Mouse (Mus musculus): ENCODE data around the gene Cadps. TPM values are rescaled to one million over a fixed set of nuclear protein-coding genes. Genes with fewer than 3 reads are reported as not detected.

The Cadps gene
- polyA plus RNA-seq, 1 experiment from 2014 or later, result 42.7 TPM

GRCm38 (mm10) chr14:12349334-12350090 is 473.4 kb downstream of the Cadps start:
- ATAC-seq, result no peak
- no peaks in the 10 kb centered on the region for H3K36me3 ChIP-seq (ENCODE audit: control insufficient read depth, insufficient read depth, low read length)

DNA sequence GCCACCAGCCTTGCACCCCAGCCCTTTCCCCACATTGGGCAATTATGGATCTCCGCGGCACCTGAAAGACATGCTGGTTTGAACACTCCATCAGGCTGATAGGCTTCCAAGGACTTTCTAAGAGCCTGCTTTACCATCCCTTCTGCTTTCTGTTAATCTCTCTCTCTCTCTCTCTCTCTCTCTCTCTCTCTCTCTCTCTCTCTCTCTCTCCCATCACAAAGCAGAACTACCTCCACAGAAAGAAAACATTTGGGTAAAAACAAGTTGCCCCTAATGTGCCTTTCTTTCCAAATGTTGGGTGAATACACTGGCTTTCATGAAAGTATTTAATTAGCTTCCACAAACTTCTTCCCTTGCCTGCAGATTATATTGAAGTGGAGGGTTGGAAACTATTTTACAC is 474.8 kb downstream of the Cadps start, which contains the start of gene Fezf2:
Fezf2 (minus strand) TSS at position 101 of the 400 bp plus-strand sequence.
- Histone ChIP-seq H3K4me1 (ENCODE audit: control insufficient read depth, insufficient read depth, low read length) (peaks cover 3% of the 10 kb centered on the region; the same call in 1 of the 2 replicates), H3K36me3 (ENCODE audit: control insufficient read depth, insufficient read depth, low read length) (no peaks in the 10 kb centered on the region), H3K27me3 (ENCODE audit: control insufficient read depth, insufficient read depth, low read depth, low read length) (peaks cover 70% of the 10 kb centered on the region), H3K4me3 (ENCODE audit: low read depth, low read length) (no peak within 1 kb of the TSS), H3K9ac (ENCODE audit: low read depth, low read length) (no peak within 1 kb of the TSS), H3K9me3 (replicated peaks; ENCODE audit: control insufficient read depth, low read length, poor library complexity, severe bottlenecking) (no peaks in the 10 kb centered on the region), H3K27ac (ENCODE audit: low read length) (no peak within 1 kb of the TSS), H3K4me2 (ENCODE audit: low read length) (no peak within 1 kb of the TSS)
- 5% methylated on average over 2 of the region's 2 CpGs for WGBS
- ATAC-seq, result no peak

More at GRCm38 (mm10) chr14:12349334-12350090, 473.4 kb downstream of the Cadps start:
- Histone ChIP-seq H3K4me2 (ENCODE audit: low read length) (no peak overlapping the region), H3K27ac (ENCODE audit: low read length) (no peak overlapping the region), H3K4me1 (ENCODE audit: control insufficient read depth, insufficient read depth, low read length) (peaks cover 3% of the 10 kb centered on the region; the same call in 1 of the 2 replicates), H3K27me3 (ENCODE audit: control insufficient read depth, insufficient read depth, low read depth, low read length) (peaks cover 69% of the 10 kb centered on the region), H3K9ac (ENCODE audit: low read depth, low read length) (no peak overlapping the region), H3K9me3 (replicated peaks; ENCODE audit: control insufficient read depth, low read length, poor library complexity, severe bottlenecking) (no peaks in the 10 kb centered on the region), H3K4me3 (ENCODE audit: low read depth, low read length) (no peak overlapping the region)
- WGBS, result 9% methylated on average over 15 of the region's 15 CpGs

DNA sequence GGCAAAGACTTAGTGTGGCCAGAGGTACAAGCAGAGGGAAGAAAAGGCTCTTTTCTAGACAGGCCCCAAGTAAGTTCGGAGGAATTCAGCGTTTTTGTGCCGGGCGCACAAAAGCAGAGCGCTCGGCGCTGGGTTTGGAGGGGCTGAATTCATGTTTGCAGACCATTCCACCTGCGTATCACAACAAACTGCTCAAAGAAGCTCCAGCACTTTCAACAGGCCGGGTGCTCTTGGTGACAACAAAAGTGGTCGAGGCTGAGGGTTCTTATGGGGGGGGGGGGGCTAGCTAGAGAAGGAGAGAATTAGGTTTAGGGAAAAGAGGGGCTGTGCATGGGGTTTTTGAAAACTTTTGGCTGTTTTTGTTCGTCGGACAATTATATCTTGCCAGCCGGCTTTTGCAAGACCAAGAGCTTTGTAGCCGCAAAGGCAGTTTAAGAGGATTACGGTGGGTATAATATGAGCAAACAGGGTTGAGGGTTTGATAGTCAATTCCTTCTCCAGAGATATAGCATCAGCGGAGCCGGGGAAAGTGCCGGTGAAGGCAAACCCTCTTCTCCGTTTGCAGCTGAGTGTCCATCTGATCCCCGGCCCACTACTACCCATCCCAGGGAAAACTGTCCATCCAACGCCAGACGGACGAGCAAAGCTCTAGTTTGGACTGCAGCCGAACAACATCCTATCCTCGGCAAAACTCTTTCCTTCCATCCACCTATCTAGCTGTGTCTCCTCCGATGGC is 475.8 kb downstream of the Cadps start:
- no peak for ATAC-seq
- Histone ChIP-seq H3K9ac (ENCODE audit: low read depth, low read length) (no peak overlapping the region), H3K9me3 (replicated peaks; ENCODE audit: control insufficient read depth, low read length, poor library complexity, severe bottlenecking) (no peaks in the 10 kb centered on the region), H3K27ac (ENCODE audit: low read length) (no peak overlapping the region), H3K4me2 (ENCODE audit: low read length) (peak overlapping the region; percentile 25; the same call in 1 of the 2 replicates), H3K27me3 (ENCODE audit: control insufficient read depth, insufficient read depth, low read depth, low read length) (peaks cover 67% of the 10 kb centered on the region), H3K4me3 (ENCODE audit: low read depth, low read length) (no peak overlapping the region), H3K36me3 (ENCODE audit: control insufficient read depth, insufficient read depth, low read length) (no peaks in the 10 kb centered on the region), H3K4me1 (ENCODE audit: control insufficient read depth, insufficient read depth, low read length) (peaks cover 3% of the 10 kb centered on the region; the same call in 1 of the 2 replicates)
- 1% methylated on average over 26 of the region's 26 CpGs for WGBS

GRCm38 (mm10) chr14:12346011-12346864 is 476.6 kb downstream of the Cadps start:
- Histone ChIP-seq H3K9me3 (replicated peaks; ENCODE audit: control insufficient read depth, low read length, poor library complexity, severe bottlenecking) (no peaks in the 10 kb centered on the region), H3K36me3 (ENCODE audit: control insufficient read depth, insufficient read depth, low read length) (no peaks in the 10 kb centered on the region), H3K4me1 (ENCODE audit: control insufficient read depth, insufficient read depth, low read length) (peaks cover 4% of the 10 kb centered on the region; the same call in 1 of the 2 replicates), H3K4me3 (ENCODE audit: low read depth, low read length) (peak overlapping the region; percentile 10; the same call in 1 of the 2 replicates), H3K27me3 (ENCODE audit: control insufficient read depth, insufficient read depth, low read depth, low read length) (peaks cover 62% of the 10 kb centered on the region), H3K9ac (ENCODE audit: low read depth, low read length) (no peak overlapping the region), H3K27ac (ENCODE audit: low read length) (no peak overlapping the region), H3K4me2 (ENCODE audit: low read length) (peak overlapping the region; percentile 25; the same call in 1 of the 2 replicates)
- WGBS, result under 1% methylated on average over 50 of the region's 50 CpGs
- ATAC-seq, result no peak

- Histone ChIP-seq H3K4me2 (ENCODE audit: low read length) (peak overlapping the region; percentile 32; the same call in 1 of the 2 replicates), H3K4me3 (ENCODE audit: low read depth, low read length) (peak overlapping the region; percentile 18; the same call in 1 of the 2 replicates), H3K36me3 (ENCODE audit: control insufficient read depth, insufficient read depth, low read length) (no peaks in the 10 kb centered on the region), H3K27me3 (ENCODE audit: control insufficient read depth, insufficient read depth, low read depth, low read length) (peaks cover 57% of the 10 kb centered on the region), H3K4me1 (ENCODE audit: control insufficient read depth, insufficient read depth, low read length) (peaks cover 5% of the 10 kb centered on the region; the same call in 1 of the 2 replicates), H3K9ac (ENCODE audit: low read depth, low read length) (no peak overlapping the region), H3K27ac (ENCODE audit: low read length) (0 out of 2 replicates have a peak overlapping the region, but pooled peaks have one; percentile 19), H3K9me3 (replicated peaks; ENCODE audit: control insufficient read depth, low read length, poor library complexity, severe bottlenecking) (no peaks in the 10 kb centered on the region)
- ATAC-seq, result no peak
- WGBS, result 1% methylated on average over 40 of the region's 40 CpGs
Observed at GRCm38 (mm10) chr14:12345241-12345921, 477.5 kb downstream of the Cadps start.

GRCm38 (mm10) chr14:12344746-12345240 is 478.1 kb downstream of the Cadps start:
- Histone ChIP-seq H3K4me2 (ENCODE audit: low read length) (peak overlapping the region; percentile 32), H3K4me3 (ENCODE audit: low read depth, low read length) (peak overlapping the region; percentile 18), H3K9me3 (replicated peaks; ENCODE audit: control insufficient read depth, low read length, poor library complexity, severe bottlenecking) (no peaks in the 10 kb centered on the region), H3K27ac (ENCODE audit: low read length) (no peak overlapping the region), H3K27me3 (ENCODE audit: control insufficient read depth, insufficient read depth, low read depth, low read length) (peaks cover 54% of the 10 kb centered on the region), H3K36me3 (ENCODE audit: control insufficient read depth, insufficient read depth, low read length) (no peaks in the 10 kb centered on the region), H3K4me1 (ENCODE audit: control insufficient read depth, insufficient read depth, low read length) (peaks cover 5% of the 10 kb centered on the region; the same call in 1 of the 2 replicates), H3K9ac (ENCODE audit: low read depth, low read length) (no peak overlapping the region)
- peak; percentile 22; the same call in 1 of the 2 replicates for ATAC-seq
- WGBS, result under 1% methylated on average over 39 of the region's 39 CpGs

DNA sequence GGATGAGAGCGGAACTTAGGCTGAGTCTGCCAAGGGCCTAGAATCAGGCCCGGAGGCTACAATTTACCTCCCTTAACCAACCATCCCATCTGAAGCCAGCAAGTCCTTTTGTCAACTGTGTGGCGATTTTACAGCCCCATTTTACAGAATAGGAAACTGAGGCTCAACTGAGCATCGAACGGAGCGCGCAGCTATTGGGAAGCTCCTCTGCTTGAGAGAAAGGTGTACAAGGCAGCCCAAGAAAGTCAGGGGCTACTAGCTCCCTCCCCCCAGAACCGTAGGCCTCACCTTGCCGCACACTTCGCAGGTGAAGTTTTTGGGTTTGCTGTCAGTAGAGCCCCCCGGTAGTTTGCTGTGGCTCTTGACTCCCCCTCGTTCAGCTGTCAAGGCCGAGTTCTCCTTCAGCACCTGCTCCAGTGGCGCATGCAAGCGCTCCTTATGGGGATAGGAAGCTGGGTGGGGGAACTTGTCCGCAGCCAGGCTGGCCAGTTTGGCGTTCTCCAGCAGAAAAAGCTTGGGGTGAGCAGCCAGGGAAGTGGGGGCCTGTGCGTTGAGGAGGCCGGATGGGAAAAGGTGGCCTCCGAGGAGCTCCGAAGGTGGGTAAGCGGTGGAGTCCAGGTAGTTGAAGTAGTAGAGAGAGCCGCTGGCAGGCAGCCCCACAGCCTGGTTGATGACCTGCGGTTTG is 478.7 kb downstream of the Cadps start:
- ATAC-seq, result no peak
- Histone ChIP-seq H3K4me1 (ENCODE audit: control insufficient read depth, insufficient read depth, low read length) (peaks cover 5% of the 10 kb centered on the region; the same call in 1 of the 2 replicates), H3K9me3 (replicated peaks; ENCODE audit: control insufficient read depth, low read length, poor library complexity, severe bottlenecking) (no peaks in the 10 kb centered on the region), H3K9ac (ENCODE audit: low read depth, low read length) (0 out of 2 replicates have a peak overlapping the region, but pooled peaks have one; percentile 6), H3K27ac (ENCODE audit: low read length) (no peak overlapping the region), H3K4me2 (ENCODE audit: low read length) (peak overlapping the region; percentile 32), H3K36me3 (ENCODE audit: control insufficient read depth, insufficient read depth, low read length) (no peaks in the 10 kb centered on the region), H3K4me3 (ENCODE audit: low read depth, low read length) (peak overlapping the region; percentile 18), H3K27me3 (ENCODE audit: control insufficient read depth, insufficient read depth, low read depth, low read length) (peaks cover 55% of the 10 kb centered on the region)
- WGBS, result 3% methylated on average over 24 of the region's 24 CpGs

Measured in midbrain, embryonic 16.5 days (tissue).